Mouse (Mus musculus) stomach, embryonic 15.5 days (tissue): ENCODE measurements around the gene Krt80. TPM values are rescaled to one million over a fixed set of nuclear protein-coding genes. Genes with fewer than 3 reads are reported as not detected.

ENCODE experiments used
- ATAC-seq: fragments of 200-750 bp; cut with Nextera tagmentation; 2 replicates; pipeline ENCODE4 v1.8.0; 2017; ENCODE audit warnings: low read depth, moderate number of reproducible peaks, moderate TSS enrichment; ENCODE audit not compliant: insufficient read depth, low FRiP score
- H3K27ac ChIP-seq: fragments of 300-500 bp; sonication (generic); 2 replicates; pipeline ENCODE4 v1.5.1; 2015; ENCODE audit warnings: mild to moderate bottlenecking, inconsistent platforms
- H3K27me3 ChIP-seq: fragments of 300-500 bp; sonication (generic); replicated peaks from 2 replicates; pipeline ENCODE4 v1.6.1; 2015; ENCODE audit warnings: inconsistent platforms
- H3K36me3 ChIP-seq: fragments of 300-500 bp; sonication (generic); 2 replicates; pipeline ENCODE4 v1.6.1; 2015; ENCODE audit warnings: inconsistent platforms
- H3K4me1 ChIP-seq: fragments of 300-500 bp; sonication (generic); 2 replicates; pipeline ENCODE4 v1.6.1; 2015; ENCODE audit warnings: inconsistent platforms
- H3K4me2 ChIP-seq: fragments of 300-500 bp; sonication (generic); 2 replicates; pipeline ENCODE4 v1.6.1; 2015; ENCODE audit warnings: mild to moderate bottlenecking, inconsistent platforms
- H3K4me3 ChIP-seq: fragments of 300-500 bp; sonication (generic); replicated peaks from 2 replicates; pipeline ENCODE4 v1.5.1; 2015; ENCODE audit warnings: inconsistent platforms
- H3K9ac ChIP-seq: fragments of 300-500 bp; sonication (generic); 2 replicates; pipeline ENCODE4 v1.6.1; 2015; ENCODE audit warnings: inconsistent platforms
- H3K9me3 ChIP-seq: fragments of 300-500 bp; sonication (generic); 2 replicates; pipeline ENCODE4 v1.6.1; 2016; ENCODE audit warnings: inconsistent platforms
- WGBS: fragments of 180-500 bp; shearing (Covaris S2); methylation state at CpG from one replicate; pipeline ENCODE4 v1.1.7; 2015; 5-methylcytosine and 5-hydroxymethylcytosine counted together
- polyA plus RNA-seq: library from polyadenylated mRNA; unstranded; fragments of >200 nt; fragmentation: Nextera tagmentation; extraction: Ambion mirVana; gene quantifications from 2 replicates; pipeline ENCODE4 v1.2.1, GENCODE M21; 2015

Gene Krt80
- polyA plus RNA-seq, 1 experiment from 2014 or later, result 12.7 TPM

GRCm38 (mm10) chr15:101364891-101365671, 4.9 kb downstream of the Krt80 start:
- no peaks in the 10 kb centered on the region for H3K9me3 ChIP-seq

DNA sequence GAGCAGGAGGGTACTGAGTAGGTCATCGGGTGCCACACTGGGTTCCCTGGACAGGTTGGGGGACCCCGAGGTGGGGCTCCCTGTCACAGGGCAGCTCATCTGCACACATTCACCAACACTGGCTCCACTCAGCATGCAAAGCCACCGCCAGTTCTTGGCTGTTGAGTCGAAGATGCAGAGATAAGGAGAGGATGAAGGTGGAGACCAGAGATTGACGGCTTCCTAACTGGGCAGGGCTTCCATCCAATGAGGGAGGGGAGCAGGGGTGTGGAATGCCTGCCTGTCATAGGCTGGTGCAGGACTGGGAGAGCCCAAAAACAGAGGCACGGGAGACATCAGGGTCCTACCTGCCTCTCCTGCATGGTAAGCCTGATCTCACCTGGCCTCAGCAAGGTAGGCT, 5.5 kb downstream of the Krt80 start:
- Histone ChIP-seq H3K9ac (no peak overlapping the region), H3K4me2 (no peak overlapping the region), H3K4me3 (no peak overlapping the region), H3K4me1 (peaks cover 35% of the 10 kb centered on the region), H3K36me3 (no peaks in the 10 kb centered on the region), H3K9me3 (no peaks in the 10 kb centered on the region), H3K27me3 (no peaks in the 10 kb centered on the region), H3K27ac (no peak overlapping the region)
- ATAC-seq, result no peak
- 47% methylated on average over 6 of the region's 6 CpGs for WGBS

More at GRCm38 (mm10) chr15:101364891-101365671, 4.9 kb downstream of the Krt80 start:
- peak overlapping the region; percentile 76 for H3K27ac ChIP-seq
- WGBS, result 65% methylated on average over 7 of the region's 7 CpGs
- ATAC-seq, result no peak
- H3K4me2 ChIP-seq, result no peak overlapping the region
- H3K36me3 ChIP-seq, result no peaks in the 10 kb centered on the region
- no peaks in the 10 kb centered on the region for H3K27me3 ChIP-seq
- peaks cover 42% of the 10 kb centered on the region for H3K4me1 ChIP-seq
- H3K4me3 ChIP-seq, result no peak overlapping the region
- no peak overlapping the region for H3K9ac ChIP-seq

GRCm38 (mm10) chr15:101363933-101364332, 6.0 kb downstream of the Krt80 start:
- no peak for ATAC-seq
- no peaks in the 10 kb centered on the region for H3K9me3 ChIP-seq
- H3K27me3 ChIP-seq, result no peaks in the 10 kb centered on the region
- no peaks in the 10 kb centered on the region for H3K36me3 ChIP-seq
- H3K4me2 ChIP-seq, result no peak overlapping the region
- no peak overlapping the region for H3K4me3 ChIP-seq
- H3K9ac ChIP-seq, result no peak overlapping the region
- 70% methylated on average over 6 of the region's 6 CpGs for WGBS
- H3K4me1 ChIP-seq, result peaks cover 30% of the 10 kb centered on the region
- no peak overlapping the region for H3K27ac ChIP-seq

- Histone ChIP-seq H3K9ac (no peak overlapping the region), H3K27ac (peak overlapping the region; percentile 35; the same call in 1 of the 2 replicates), H3K36me3 (no peaks in the 10 kb centered on the region), H3K4me3 (no peak overlapping the region), H3K9me3 (no peaks in the 10 kb centered on the region), H3K27me3 (no peaks in the 10 kb centered on the region), H3K4me1 (peaks cover 26% of the 10 kb centered on the region), H3K4me2 (no peak overlapping the region)
- 45% methylated on average over 4 of the region's 4 CpGs for WGBS
- no peak for ATAC-seq
These were observed 7.5 kb downstream of the Krt80 start for GRCm38 (mm10) chr15:101362393-101363010.

GRCm38 (mm10) chr15:101355382-101355786, 14.6 kb downstream of the Krt80 start:
- H3K36me3 ChIP-seq, result no peaks in the 10 kb centered on the region
- H3K9me3 ChIP-seq, result no peaks in the 10 kb centered on the region
- ATAC-seq, result no peak
- no peaks in the 10 kb centered on the region for H3K27me3 ChIP-seq
- 0 out of 2 replicates have a peak, but pooled peaks cover 8% of the 10 kb centered on the region for H3K4me1 ChIP-seq
- no peak overlapping the region for H3K4me2 ChIP-seq
- H3K27ac ChIP-seq, result no peak overlapping the region
- H3K9ac ChIP-seq, result no peak overlapping the region
- no peak overlapping the region for H3K4me3 ChIP-seq
- WGBS, result 78% methylated on average over 4 of the region's 4 CpGs

DNA sequence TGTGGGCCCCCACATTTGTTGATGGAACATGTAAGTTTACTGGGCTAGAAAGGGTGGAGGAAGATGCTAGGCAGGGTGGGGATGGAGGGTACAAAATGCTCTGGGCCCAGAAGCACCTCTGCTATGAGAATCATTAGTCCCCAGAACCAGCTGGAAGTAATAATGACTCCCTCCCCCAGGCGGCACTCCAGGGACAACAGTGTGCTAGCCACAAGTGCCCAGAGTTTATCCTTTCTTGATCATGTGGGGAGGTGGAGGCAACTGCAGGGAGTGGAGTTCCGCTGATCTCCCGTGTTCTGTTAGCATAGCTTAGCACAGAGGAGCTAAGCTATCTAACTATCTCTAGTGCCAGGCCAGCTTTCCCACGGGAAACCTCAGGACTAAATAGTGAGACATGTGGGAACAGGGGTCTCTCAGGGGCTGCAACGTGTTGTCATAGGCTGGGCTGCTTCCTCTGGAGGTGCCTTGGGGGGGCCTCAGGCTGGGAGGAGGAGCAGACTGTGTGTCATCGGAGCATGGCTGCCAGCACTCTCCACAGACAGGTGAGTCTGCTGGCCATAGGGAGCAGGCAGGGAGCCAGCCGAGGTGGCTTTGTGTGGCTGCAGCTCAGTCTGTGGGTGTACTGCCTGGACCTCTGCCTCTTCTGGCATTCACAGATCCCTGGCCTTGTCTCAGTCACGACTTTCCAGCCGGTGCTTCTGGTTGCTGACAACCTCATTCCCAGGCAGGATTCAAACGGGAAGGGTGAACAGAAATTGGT, 17.1 kb downstream of the Krt80 start:
- Histone ChIP-seq H3K4me2 (no peak overlapping the region), H3K27ac (0 out of 2 replicates have a peak overlapping the region, but pooled peaks have one; percentile 21), H3K9me3 (no peaks in the 10 kb centered on the region), H3K36me3 (no peaks in the 10 kb centered on the region), H3K9ac (no peak overlapping the region), H3K27me3 (no peaks in the 10 kb centered on the region), H3K4me1 (0 out of 2 replicates have a peak, but pooled peaks cover 8% of the 10 kb centered on the region), H3K4me3 (no peak overlapping the region)
- 56% methylated on average over 10 of the region's 10 CpGs for WGBS
- no peak for ATAC-seq

DNA sequence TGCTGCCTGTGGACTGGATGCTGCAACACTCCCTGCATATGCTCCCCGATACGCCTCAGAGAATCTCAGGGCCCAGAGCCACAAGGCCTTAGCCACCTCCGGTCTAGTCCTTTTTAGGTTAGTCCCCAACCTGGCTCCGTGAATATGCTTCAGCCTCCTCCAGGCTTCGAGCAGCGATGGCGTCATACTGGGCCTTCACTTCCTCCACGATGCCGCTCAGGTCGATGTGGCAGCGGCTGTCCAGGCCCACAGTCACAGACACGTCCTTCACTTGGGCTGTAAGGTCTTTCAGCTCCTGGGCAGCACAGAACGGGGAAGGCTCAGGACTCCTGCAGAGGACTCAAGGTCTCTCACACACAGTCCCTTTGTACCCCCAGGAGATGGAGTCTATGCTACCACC, 17.9 kb downstream of the Krt80 start:
- H3K4me2 ChIP-seq, result no peak overlapping the region
- H3K4me1 ChIP-seq, result 0 out of 2 replicates have a peak, but pooled peaks cover 8% of the 10 kb centered on the region
- 73% methylated on average over 13 of the region's 13 CpGs for WGBS
- H3K27me3 ChIP-seq, result no peaks in the 10 kb centered on the region
- 0 out of 2 replicates have a peak overlapping the region, but pooled peaks have one; percentile 21 for H3K27ac ChIP-seq
- no peak overlapping the region for H3K4me3 ChIP-seq
- H3K9me3 ChIP-seq, result no peaks in the 10 kb centered on the region
- H3K36me3 ChIP-seq, result no peaks in the 10 kb centered on the region
- ATAC-seq, result peak; percentile 58; the same call in 1 of the 2 replicates
- H3K9ac ChIP-seq, result no peak overlapping the region

DNA sequence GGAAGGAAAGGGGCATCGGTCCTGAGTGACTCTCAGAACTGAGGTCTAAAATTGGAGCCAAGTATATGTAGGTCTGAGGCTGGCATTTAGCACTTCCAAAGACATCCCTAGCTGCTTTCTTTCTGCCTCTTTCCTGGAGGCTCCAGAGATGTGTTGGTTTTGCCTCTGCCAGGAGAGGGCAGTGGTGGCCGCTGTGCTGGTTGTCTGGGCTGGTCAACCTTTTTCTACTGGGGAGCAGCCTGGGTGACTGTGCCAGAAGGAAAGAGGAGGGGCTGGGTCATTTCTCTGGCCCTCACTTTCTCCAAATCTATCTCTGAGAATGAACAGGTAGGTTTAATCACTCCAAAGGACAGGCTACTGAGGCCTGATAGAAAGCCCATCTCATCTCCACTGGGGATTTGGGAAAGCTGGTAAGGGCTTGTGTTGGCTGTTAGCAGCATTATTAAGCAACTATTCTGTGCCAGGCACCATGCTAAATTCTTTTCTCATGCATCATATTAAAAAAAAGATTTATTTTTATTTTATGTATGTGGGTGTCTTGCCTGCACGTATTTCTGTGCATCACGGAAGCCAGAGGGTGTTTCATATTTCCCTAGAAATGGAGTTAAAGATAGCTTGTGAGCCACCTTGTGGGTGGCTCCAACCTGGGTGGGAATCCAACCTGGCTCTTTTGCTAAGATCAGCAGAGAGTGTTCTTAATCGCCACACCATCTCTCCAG, 28.0 kb downstream of the Krt80 start:
- Histone ChIP-seq H3K4me2 (no peak overlapping the region), H3K36me3 (no peaks in the 10 kb centered on the region), H3K4me3 (no peak overlapping the region), H3K27me3 (no peaks in the 10 kb centered on the region), H3K4me1 (no peaks in the 10 kb centered on the region), H3K27ac (no peak overlapping the region), H3K9me3 (no peaks in the 10 kb centered on the region), H3K9ac (no peak overlapping the region)
- WGBS, result 61% methylated on average over 5 of the region's 5 CpGs
- ATAC-seq, result no peak

DNA sequence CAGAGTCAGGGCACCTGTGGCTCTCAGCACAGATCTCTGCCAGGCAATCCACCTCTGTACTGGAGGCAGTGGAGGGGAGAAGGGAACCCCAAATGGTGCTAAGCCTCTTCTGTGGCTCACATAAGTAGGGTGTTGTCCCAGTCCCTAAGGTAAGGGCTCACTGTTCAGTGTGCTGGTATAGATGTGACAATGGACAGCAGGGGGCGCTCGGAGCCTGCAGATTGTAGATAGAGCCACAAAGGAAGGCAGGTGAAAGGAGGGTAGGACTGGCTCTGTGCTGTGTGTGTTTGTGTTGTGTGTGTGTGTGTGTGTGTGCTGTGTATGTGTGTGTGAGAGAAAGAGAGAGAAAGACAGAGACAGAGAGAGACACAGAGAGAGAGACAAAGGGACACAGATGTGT, 30.4 kb downstream of the Krt80 start:
- Histone ChIP-seq H3K27me3 (no peaks in the 10 kb centered on the region), H3K36me3 (no peaks in the 10 kb centered on the region), H3K9ac (no peak overlapping the region), H3K9me3 (no peaks in the 10 kb centered on the region), H3K4me1 (no peaks in the 10 kb centered on the region), H3K4me3 (no peak overlapping the region), H3K4me2 (no peak overlapping the region), H3K27ac (no peak overlapping the region)
- ATAC-seq, result peak; percentile 79
- WGBS, result 0% methylated on average over 2 of the region's 2 CpGs

GRCm38 (mm10) chr15:101338359-101338758, 31.6 kb downstream of the Krt80 start:
- 67% methylated on average over 4 of the region's 4 CpGs for WGBS
- Histone ChIP-seq H3K27me3 (no peaks in the 10 kb centered on the region), H3K9me3 (no peaks in the 10 kb centered on the region), H3K36me3 (no peaks in the 10 kb centered on the region), H3K4me2 (no peak overlapping the region), H3K9ac (no peak overlapping the region), H3K4me1 (no peaks in the 10 kb centered on the region), H3K4me3 (no peak overlapping the region), H3K27ac (peak overlapping the region; percentile 81)
- no peak for ATAC-seq

- Histone ChIP-seq H3K27me3 (no peaks in the 10 kb centered on the region), H3K27ac (peak overlapping the region; percentile 81), H3K36me3 (no peaks in the 10 kb centered on the region), H3K4me2 (no peak overlapping the region), H3K4me1 (0 out of 2 replicates have a peak, but pooled peaks cover 3% of the 10 kb centered on the region), H3K9ac (no peak overlapping the region), H3K9me3 (no peaks in the 10 kb centered on the region), H3K4me3 (no peak overlapping the region)
- 35% methylated on average over 24 of the region's 24 CpGs for WGBS
- ATAC-seq, result 0 out of 2 replicates have a peak, but pooled peaks have one; percentile 6
These were observed 33.3 kb downstream of the Krt80 start for GRCm38 (mm10) chr15:101336474-101337174.
